Mouse (Mus musculus): ENCODE results near the gene Arrdc2. TPM values are rescaled to one million over a fixed set of nuclear protein-coding genes. Genes with fewer than 3 reads are reported as not detected.

The Arrdc2 gene
- total and polyA plus RNA-seq, 2 experiments, result 25.7 to 33.8 TPM

DNA sequence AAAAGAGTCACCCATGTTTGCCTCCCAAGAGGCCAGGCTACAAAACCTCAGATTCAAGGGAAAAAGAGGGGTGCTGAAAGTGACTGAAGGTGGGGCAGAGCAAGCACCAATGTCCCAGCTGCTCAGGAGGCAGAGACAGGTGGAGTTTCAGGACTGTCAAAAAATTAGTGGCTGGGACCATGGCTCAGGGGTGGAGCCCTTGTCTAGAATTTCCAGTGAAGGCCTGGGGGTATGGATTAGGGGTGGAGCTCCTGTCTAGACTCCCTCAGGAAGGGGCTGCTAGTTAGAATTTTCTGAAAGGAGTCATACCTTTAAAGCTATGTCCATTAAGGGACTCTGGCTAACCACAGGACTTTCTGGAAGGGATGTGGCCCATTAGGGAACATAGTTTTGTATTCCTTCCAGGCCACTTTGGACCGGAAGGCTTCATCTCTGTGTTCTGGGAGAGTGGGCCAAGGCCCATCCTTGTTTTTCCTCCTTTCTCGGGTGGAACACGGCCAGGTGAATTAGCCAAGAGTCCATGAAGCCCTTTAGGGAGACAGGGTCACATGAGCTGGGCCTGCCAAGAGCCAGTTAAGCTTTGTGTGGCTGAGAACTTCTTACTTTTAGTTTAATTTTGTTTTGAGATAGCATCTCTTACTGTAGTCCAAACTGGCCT is 9.9 kb upstream of the Arrdc2 start:
- no peak overlapping the region for H3K27ac ChIP-seq (replicated peaks; ENCODE audit: insufficient read depth, low read depth, low read length)
- no peaks in the 10 kb centered on the region for H3K4me1 ChIP-seq (ENCODE audit: control insufficient read depth, insufficient read depth, low read length)
- no peaks in the 10 kb centered on the region for H3K36me3 ChIP-seq (ENCODE audit: control insufficient read depth, insufficient read depth, low read length)
- no peak overlapping the region for H3K4me3 ChIP-seq (ENCODE audit: insufficient read depth, low read depth, low read length)
- no peaks in the 10 kb centered on the region for H3K79me2 ChIP-seq (ENCODE audit: control insufficient read depth, insufficient read depth, low read length)
- DNase-seq (ENCODE audit: extremely low read depth, low read depth, low spot score), result no peak
- TF ChIP-seq CTCF (IDR thresholded peaks at IDR 0.05; ENCODE audit: low read depth, low read length) (no peak), POLR2A (IDR thresholded peaks at IDR 0.05; ENCODE audit: extremely low read depth, insufficient read depth, low read length) (no peak)
- no peak overlapping the region for H3K9ac ChIP-seq (ENCODE audit: low read depth, low read length)
- H3K27me3 ChIP-seq (ENCODE audit: control insufficient read depth, insufficient read depth, low read length), result no peaks in the 10 kb centered on the region
- 76% methylated on average over 3 of the region's 3 CpGs for WGBS

GRCm38 (mm10) chr8:70846371-70847154 is 7.0 kb upstream of the Arrdc2 start:
- H3K4me3 ChIP-seq (ENCODE audit: insufficient read depth, low read depth, low read length), result no peak overlapping the region
- DNase-seq (ENCODE audit: extremely low read depth, low read depth, low spot score), result no peak
- H3K27me3 ChIP-seq (ENCODE audit: control insufficient read depth, insufficient read depth, low read length), result no peaks in the 10 kb centered on the region
- H3K79me2 ChIP-seq (ENCODE audit: control insufficient read depth, insufficient read depth, low read length), result no peaks in the 10 kb centered on the region
- H3K27ac ChIP-seq (replicated peaks; ENCODE audit: insufficient read depth, low read depth, low read length), result no peak overlapping the region
- TF ChIP-seq POLR2A (IDR thresholded peaks at IDR 0.05; ENCODE audit: extremely low read depth, insufficient read depth, low read length) (no peak), CTCF (IDR thresholded peaks at IDR 0.05; ENCODE audit: low read depth, low read length) (peak; percentile 24; the same call in 1 of the 2 replicates)
- H3K4me1 ChIP-seq (ENCODE audit: control insufficient read depth, insufficient read depth, low read length), result no peaks in the 10 kb centered on the region
- 67% methylated on average over 15 of the region's 15 CpGs for WGBS
- H3K9ac ChIP-seq (ENCODE audit: low read depth, low read length), result no peak overlapping the region
- no peaks in the 10 kb centered on the region for H3K36me3 ChIP-seq (ENCODE audit: control insufficient read depth, insufficient read depth, low read length)

GRCm38 (mm10) chr8:70845108-70845507 is 5.6 kb upstream of the Arrdc2 start:
- Histone ChIP-seq H3K4me1 (ENCODE audit: control insufficient read depth, insufficient read depth, low read length) (peaks cover 6% of the 10 kb centered on the region), H3K27ac (replicated peaks; ENCODE audit: insufficient read depth, low read depth, low read length) (no peak overlapping the region)
- no peak for TF ChIP-seq POLR2A (IDR thresholded peaks at IDR 0.05; ENCODE audit: extremely low read depth, insufficient read depth, low read length)
- no peak for TF ChIP-seq CTCF (IDR thresholded peaks at IDR 0.05; ENCODE audit: low read depth, low read length)

DNA sequence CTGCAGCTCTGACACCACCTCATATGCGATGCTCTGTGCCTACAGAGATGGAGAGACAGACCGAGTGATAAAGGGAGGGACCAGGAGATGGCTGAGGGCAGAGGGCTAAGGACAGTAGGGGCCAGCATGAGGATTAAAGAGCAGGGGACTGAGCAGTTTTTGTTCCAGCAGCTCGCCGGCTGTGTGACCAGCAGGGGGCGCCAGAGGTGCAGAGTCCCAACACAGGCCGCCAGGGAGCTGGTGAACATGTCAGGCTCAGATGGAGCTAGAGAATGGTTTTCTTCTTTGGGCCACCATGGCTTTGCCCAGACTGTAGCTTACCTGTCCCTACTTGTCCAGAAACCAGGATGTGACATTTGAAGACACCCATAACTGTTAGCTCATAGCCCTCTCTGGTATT is 5.0 kb upstream of the Arrdc2 start:
- Histone ChIP-seq H3K27ac (replicated peaks; ENCODE audit: insufficient read depth, low read depth, low read length) (no peak overlapping the region), H3K4me3 (ENCODE audit: insufficient read depth, low read depth, low read length) (no peak overlapping the region), H3K4me1 (ENCODE audit: control insufficient read depth, insufficient read depth, low read length) (peaks cover 7% of the 10 kb centered on the region), H3K27me3 (ENCODE audit: control insufficient read depth, insufficient read depth, low read length) (no peaks in the 10 kb centered on the region), H3K36me3 (ENCODE audit: control insufficient read depth, insufficient read depth, low read length) (no peaks in the 10 kb centered on the region), H3K9ac (ENCODE audit: low read depth, low read length) (no peak overlapping the region), H3K79me2 (ENCODE audit: control insufficient read depth, insufficient read depth, low read length) (no peaks in the 10 kb centered on the region)
- TF ChIP-seq POLR2A (IDR thresholded peaks at IDR 0.05; ENCODE audit: extremely low read depth, insufficient read depth, low read length) (no peak), CTCF (IDR thresholded peaks at IDR 0.05; ENCODE audit: low read depth, low read length) (peak; percentile 98)
- 5% methylated on average over 6 of the region's 6 CpGs for WGBS
- peak; percentile 48 for DNase-seq (ENCODE audit: extremely low read depth, low read depth, low spot score)

More at GRCm38 (mm10) chr8:70845108-70845507, 5.6 kb upstream of the Arrdc2 start:
- H3K27me3 ChIP-seq (ENCODE audit: control insufficient read depth, insufficient read depth, low read length), result no peaks in the 10 kb centered on the region
- no peak overlapping the region for H3K9ac ChIP-seq (ENCODE audit: low read depth, low read length)
- 65% methylated on average over 5 of the region's 5 CpGs for WGBS
- no peak for DNase-seq (ENCODE audit: extremely low read depth, low read depth, low spot score)
- H3K36me3 ChIP-seq (ENCODE audit: control insufficient read depth, insufficient read depth, low read length), result no peaks in the 10 kb centered on the region
- no peaks in the 10 kb centered on the region for H3K79me2 ChIP-seq (ENCODE audit: control insufficient read depth, insufficient read depth, low read length)
- no peak overlapping the region for H3K4me3 ChIP-seq (ENCODE audit: insufficient read depth, low read depth, low read length)

- Histone ChIP-seq H3K36me3 (ENCODE audit: control insufficient read depth, insufficient read depth, low read length) (no peaks in the 10 kb centered on the region), H3K4me1 (ENCODE audit: control insufficient read depth, insufficient read depth, low read length) (peaks cover 7% of the 10 kb centered on the region), H3K27me3 (ENCODE audit: control insufficient read depth, insufficient read depth, low read length) (no peaks in the 10 kb centered on the region), H3K27ac (replicated peaks; ENCODE audit: insufficient read depth, low read depth, low read length) (no peak overlapping the region), H3K9ac (ENCODE audit: low read depth, low read length) (no peak overlapping the region), H3K79me2 (ENCODE audit: control insufficient read depth, insufficient read depth, low read length) (no peaks in the 10 kb centered on the region), H3K4me3 (ENCODE audit: insufficient read depth, low read depth, low read length) (no peak overlapping the region)
- DNase-seq (ENCODE audit: extremely low read depth, low read depth, low spot score), result no peak
- no peak for TF ChIP-seq CTCF (IDR thresholded peaks at IDR 0.05; ENCODE audit: low read depth, low read length)
- no peak for TF ChIP-seq POLR2A (IDR thresholded peaks at IDR 0.05; ENCODE audit: extremely low read depth, insufficient read depth, low read length)
- WGBS, result 81% methylated on average over 8 of the region's 8 CpGs
Observed at GRCm38 (mm10) chr8:70843941-70844340, 4.4 kb upstream of the Arrdc2 start.

All from liver, adult 2 months (tissue).